Mouse (Mus musculus) left cerebral cortex, adult 2 months (tissue): ENCODE results near the gene Slc7a1. TPM values are rescaled to one million over a fixed set of nuclear protein-coding genes. Genes with fewer than 3 reads are reported as not detected.
A peak's percentile ranks its signal among the peaks of the same experiment; 100 is the strongest.

Experiments
- DNase-seq, 2 experiments: peaks; one replicate each; pipeline ENCODE4 v3.0.0; 2021 to 2022; ENCODE audit warnings: low spot score in 2 of 2, mixed read lengths in 1 of 2; ENCODE audit errors: extremely low spot score in 1 of 2
- H3K27ac ChIP-seq: fragments of 200-600 bp; 2 replicates; pipeline ENCODE4 v1.8.1; 2022
- H3K4me3 ChIP-seq: fragments of 200-600 bp; 2 replicates; pipeline ENCODE4 v1.8.1; 2022
- CTCF ChIP-seq: fragments of 200-600 bp; IDR thresholded peaks from 2 replicates; pipeline ENCODE4 v1.8.1; 2022; ENCODE audit warnings: antibody characterized with exemption, mild to moderate bottlenecking, moderate library complexity
- intact Hi-C: fragments of 180-260 bp; cut with DNase I; formaldehyde crosslinking; loops from one replicate; pipeline ENCODE4 v1.15.1; 2025
- total RNA-seq, 2 experiments: library from RNA; stranded (reverse); gene quantifications; 2 replicates each; pipeline ENCODE4 v1.2.3; 2021

Gene Slc7a1
- total RNA-seq, 2 experiments from 2014 or later: 27.3 to 28.7 TPM

DNA sequence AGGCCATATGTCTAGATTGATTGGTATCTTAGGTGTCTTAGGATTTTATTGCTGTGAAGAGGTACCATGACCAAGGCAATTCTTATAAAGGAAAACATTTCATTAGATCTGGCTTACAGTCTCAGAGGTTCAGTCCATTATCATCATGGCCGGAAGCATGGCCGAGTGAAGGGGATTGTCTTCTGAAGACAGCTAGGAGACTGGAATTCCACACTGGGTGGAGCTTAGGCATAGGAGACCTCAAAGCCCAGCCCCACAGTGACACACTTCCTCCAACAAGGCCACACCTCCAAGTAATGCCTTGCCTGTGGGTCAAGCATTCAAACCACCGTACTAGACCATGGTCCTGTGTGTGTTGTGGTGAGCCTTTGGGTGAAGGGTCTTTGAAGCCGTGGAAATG is 12.8 kb upstream of the Slc7a1 start:
- no peak overlapping the region for H3K4me3 ChIP-seq
- H3K27ac ChIP-seq: no peak overlapping the region
- no peak for TF ChIP-seq CTCF
- intact Hi-C loops: no loop called here
- no peak for DNase-seq

DNA sequence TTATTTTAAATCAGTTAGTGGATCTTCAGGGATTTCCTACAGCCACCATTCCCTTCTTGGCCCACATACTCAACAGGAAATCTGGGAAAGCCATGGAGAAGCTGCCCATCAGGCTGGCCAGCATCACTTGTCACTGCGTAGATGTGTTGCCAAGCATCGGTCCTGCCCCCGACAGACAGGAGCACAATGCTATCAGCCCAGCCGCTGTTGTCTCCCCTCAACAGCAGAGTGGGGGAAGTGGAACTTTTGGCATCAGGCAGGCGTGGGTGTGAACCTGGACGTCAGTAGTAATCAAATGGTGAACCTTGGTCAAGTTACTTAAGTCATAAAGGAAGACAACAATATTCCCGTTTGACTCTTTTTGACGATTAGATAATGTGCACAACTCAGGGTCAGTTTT is 9.8 kb upstream of the Slc7a1 start:
- H3K4me3 ChIP-seq: no peak overlapping the region
- intact Hi-C loops: no loop called here
- no peak for TF ChIP-seq CTCF
- no peak overlapping the region for H3K27ac ChIP-seq
- DNase-seq: no peak

- H3K27ac ChIP-seq: no peak overlapping the region
- intact Hi-C loops: no loop called here
- no peak overlapping the region for H3K4me3 ChIP-seq
- TF ChIP-seq CTCF: peak; percentile 15
- DNase-seq: no peak
Measured at GRCm38 (mm10) chr5:148406913-148407312, 7.2 kb upstream of the Slc7a1 start.

DNA sequence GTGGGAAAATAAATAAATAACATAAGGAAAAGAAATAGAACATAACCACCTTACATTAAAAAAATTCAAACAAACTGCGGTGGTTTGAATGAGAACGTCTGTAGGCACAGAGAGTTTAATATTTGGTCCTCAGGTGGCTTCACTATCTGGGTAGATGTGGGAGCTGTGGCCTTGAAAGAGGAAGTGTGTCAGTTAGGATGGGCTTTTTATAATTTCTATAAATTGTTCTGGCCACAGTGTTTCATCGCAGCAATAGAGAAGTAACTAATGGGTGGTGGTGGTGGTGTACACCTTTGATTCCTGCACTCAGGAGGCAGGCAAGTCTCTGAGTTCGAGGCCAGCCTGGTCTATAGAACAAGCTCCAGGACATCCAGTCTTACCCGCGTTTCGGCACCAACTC is 4.8 kb upstream of the Slc7a1 start:
- H3K4me3 ChIP-seq: no peak overlapping the region
- intact Hi-C loops: no loop called here
- no peak for TF ChIP-seq CTCF
- H3K27ac ChIP-seq: no peak overlapping the region
- DNase-seq: no peak

DNA sequence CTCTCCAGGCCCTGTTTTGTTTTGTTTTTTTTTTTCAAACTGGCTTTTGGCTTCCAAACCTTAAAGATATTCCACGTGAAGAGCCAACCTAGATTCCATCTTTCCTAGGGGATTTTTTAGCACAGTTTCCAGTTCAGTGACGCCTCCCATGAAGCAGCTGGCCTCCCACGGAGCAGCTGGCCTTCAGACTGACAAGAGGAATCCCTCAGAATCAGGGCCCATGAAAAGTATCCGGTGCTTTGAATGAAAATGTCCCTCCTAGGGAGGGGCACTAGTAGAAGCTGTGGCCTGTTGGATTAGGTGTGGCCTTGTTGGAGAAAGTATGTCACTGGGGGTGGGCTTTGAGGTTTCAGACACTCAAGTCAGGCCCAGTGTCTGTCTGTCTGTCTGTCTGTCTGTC is 2.9 kb upstream of the Slc7a1 start:
- Histone ChIP-seq H3K27ac (no peak overlapping the region), H3K4me3 (no peak overlapping the region)
- no peak for DNase-seq
- intact Hi-C loops: no loop called here
- no peak for TF ChIP-seq CTCF

- DNase-seq: peak; percentile 29 to 41
- intact Hi-C loops: no loop called here
- Histone ChIP-seq H3K27ac (peak overlapping the region; percentile 89), H3K4me3 (peak overlapping the region; percentile 84)
- TF ChIP-seq CTCF: no peak
Measured at GRCm38 (mm10) chr5:148398766-148399659, 691 bp downstream of the Slc7a1 start.

- intact Hi-C loops: no loop called here
- TF ChIP-seq CTCF: no peak
- no peak overlapping the region for H3K27ac ChIP-seq
- DNase-seq: no peak
- peak overlapping the region; percentile 84 for H3K4me3 ChIP-seq
Measured at GRCm38 (mm10) chr5:148398451-148398765, 1.3 kb downstream of the Slc7a1 start.

- no peak for DNase-seq
- intact Hi-C loops: no loop called here
- Histone ChIP-seq H3K4me3 (no peak overlapping the region), H3K27ac (no peak overlapping the region)
- TF ChIP-seq CTCF: no peak
Measured at GRCm38 (mm10) chr5:148397911-148398310, 1.8 kb downstream of the Slc7a1 start.

GRCm38 (mm10) chr5:148397418-148397817 is 2.3 kb downstream of the Slc7a1 start:
- no peak for DNase-seq
- intact Hi-C loops: no loop called here
- H3K27ac ChIP-seq: no peak overlapping the region
- H3K4me3 ChIP-seq: no peak overlapping the region
- no peak for TF ChIP-seq CTCF

GRCm38 (mm10) chr5:148393316-148393715 is 6.4 kb downstream of the Slc7a1 start:
- DNase-seq: no peak
- intact Hi-C loops: no loop called here
- Histone ChIP-seq H3K27ac (no peak overlapping the region), H3K4me3 (no peak overlapping the region)
- no peak for TF ChIP-seq CTCF

GRCm38 (mm10) chr5:148392831-148393230 is 6.9 kb downstream of the Slc7a1 start:
- intact Hi-C loops: no loop called here
- Histone ChIP-seq H3K4me3 (no peak overlapping the region), H3K27ac (no peak overlapping the region; the same call in 1 of the 2 replicates)
- DNase-seq: no peak
- no peak for TF ChIP-seq CTCF

GRCm38 (mm10) chr5:148389007-148389970 is 10.4 kb downstream of the Slc7a1 start:
- DNase-seq: no peak
- no peak for TF ChIP-seq CTCF
- H3K27ac ChIP-seq: peak overlapping the region; percentile 55
- intact Hi-C loops: no loop called here
- H3K4me3 ChIP-seq: no peak overlapping the region; the same call in 1 of the 2 replicates
